Mouse (Mus musculus) ES-Bruce4 (cell line): Measurements from ENCODE around the gene Nudt8. TPM values are rescaled to one million over a fixed set of nuclear protein-coding genes. Genes with fewer than 3 reads are reported as not detected.
A peak's percentile ranks its signal among the peaks of the same experiment; 100 is the strongest.
"Not testable (repeated sequence)": the region's sequence is repeated elsewhere in the genome, so short reads cannot be mapped to it uniquely, and the experiment has no call there.

Experiments used
- H3K27ac ChIP-seq: 2 replicates; pipeline ENCODE4 v1.5.1; 2012; ENCODE audit warnings: low read length, inconsistent platforms; ENCODE audit not compliant: insufficient read depth
- H3K27me3 ChIP-seq: 2 replicates; pipeline ENCODE4 v1.6.1; 2012; ENCODE audit warnings: mild to moderate bottlenecking, low read length, inconsistent platforms; ENCODE audit not compliant: control insufficient read depth, poor library complexity, insufficient read depth, severe bottlenecking
- H3K36me3 ChIP-seq: 2 replicates; pipeline ENCODE4 v1.6.1; 2012; ENCODE audit warnings: inconsistent platforms, mild to moderate bottlenecking, low read length, moderate library complexity; ENCODE audit not compliant: control insufficient read depth, poor library complexity, insufficient read depth, severe bottlenecking
- H3K4me1 ChIP-seq: one replicate; pipeline ENCODE4 v1.8.1; 2011; ENCODE audit warnings: low read length; ENCODE audit not compliant: control insufficient read depth, insufficient read depth
- H3K4me3 ChIP-seq: 2 replicates; pipeline ENCODE4 v1.5.1; 2011; ENCODE audit warnings: low read depth, mild to moderate bottlenecking, low read length
- H3K9ac ChIP-seq: 2 replicates; pipeline ENCODE4 v1.6.1; 2012; ENCODE audit warnings: low read depth, mild to moderate bottlenecking, inconsistent platforms; ENCODE audit not compliant: poor library complexity, severe bottlenecking
- H3K9me3 ChIP-seq: replicated peaks from 2 replicates; pipeline ENCODE4 v1.6.1; 2012; ENCODE audit warnings: mild to moderate bottlenecking, low read length, inconsistent platforms; ENCODE audit not compliant: control insufficient read depth, poor library complexity, insufficient read depth, severe bottlenecking
- CTCF ChIP-seq: IDR thresholded peaks from one replicate; pipeline ENCODE4 v1.8.1; 2011; ENCODE audit warnings: low read depth, low read length
- EP300 ChIP-seq: IDR thresholded peaks from 2 replicates; pipeline ENCODE4 v1.6.1; 2011; ENCODE audit warnings: low read depth, low read length; ENCODE audit not compliant: insufficient read depth
- POLR2A ChIP-seq: IDR thresholded peaks from one replicate; pipeline ENCODE4 v1.8.1; 2011; ENCODE audit warnings: low read length; ENCODE audit not compliant: insufficient read depth
- polyA plus RNA-seq: library from polyadenylated mRNA; stranded (reverse); fragments of >200 nt; gene quantifications from 2 replicates; pipeline ENCODE4 v1.2.4, GENCODE M21; 2011; ENCODE audit warnings: low read depth; ENCODE audit not compliant: missing spikeins, insufficient read depth, insufficient read length

Gene Nudt8
- polyA plus RNA-seq, 1 experiment = 17.3 TPM

- Histone ChIP-seq H3K9me3 (no peaks in the 10 kb centered on the region), H3K4me1 (no peaks in the 10 kb centered on the region)
Observed at GRCm38 (mm10) chr19:3966330-3967075, 33.9 kb upstream of the Nudt8 start.

GRCm38 (mm10) chr19:3967258-3967657 is 33.1 kb upstream of the Nudt8 start:
- H3K4me1 ChIP-seq = no peaks in the 10 kb centered on the region
- H3K27me3 ChIP-seq = no peaks in the 10 kb centered on the region
- no peaks in the 10 kb centered on the region for H3K36me3 ChIP-seq
- H3K4me3 ChIP-seq = no peak overlapping the region
- H3K27ac ChIP-seq = no peak overlapping the region
- no peaks in the 10 kb centered on the region for H3K9me3 ChIP-seq
- no peak overlapping the region for H3K9ac ChIP-seq
- TF ChIP-seq POLR2A = no peak
- no peak for TF ChIP-seq EP300
- TF ChIP-seq CTCF = no peak

More at GRCm38 (mm10) chr19:3966330-3967075, 33.9 kb upstream of the Nudt8 start:
- H3K4me3 ChIP-seq = no peak overlapping the region
- no peak for TF ChIP-seq EP300
- TF ChIP-seq CTCF = peak; percentile 9
- H3K36me3 ChIP-seq = no peaks in the 10 kb centered on the region
- no peaks in the 10 kb centered on the region for H3K27me3 ChIP-seq
- no peak overlapping the region for H3K9ac ChIP-seq
- H3K27ac ChIP-seq = no peak overlapping the region

GRCm38 (mm10) chr19:3972229-3972628 is 28.2 kb upstream of the Nudt8 start, which contains the start of gene Aldh3b2:
Gene Aldh3b2 (plus strand): TSS chr19:3972328.
- TF ChIP-seq POLR2A (no peak), CTCF (no peak), EP300 (0 out of 2 replicates have a peak, but pooled peaks have one; percentile 4)
- H3K4me3 ChIP-seq = no peak within 1 kb of the TSS
- no peak within 1 kb of the TSS for H3K27ac ChIP-seq
- H3K9ac ChIP-seq = no peak within 1 kb of the TSS
- no peaks in the 10 kb centered on the region for H3K4me1 ChIP-seq
- H3K9me3 ChIP-seq = no peaks in the 10 kb centered on the region
- no peaks in the 10 kb centered on the region for H3K27me3 ChIP-seq
- no peaks in the 10 kb centered on the region for H3K36me3 ChIP-seq

- not testable (repeated sequence) for H3K9me3 ChIP-seq, H3K4me3 ChIP-seq, H3K36me3 ChIP-seq, H3K4me1 ChIP-seq, H3K27ac ChIP-seq, H3K27me3 ChIP-seq, H3K9ac ChIP-seq
Observed at GRCm38 (mm10) chr19:3974608-3975007, 25.8 kb upstream of the Nudt8 start.

- Histone ChIP-seq H3K4me3 (no peak overlapping the region), H3K9me3 (no peaks in the 10 kb centered on the region)
- no peak for TF ChIP-seq EP300
- no peak for TF ChIP-seq CTCF
- no peak for TF ChIP-seq POLR2A
Observed at GRCm38 (mm10) chr19:3975866-3976265, 24.5 kb upstream of the Nudt8 start.

GRCm38 (mm10) chr19:3980309-3980708 is 20.1 kb upstream of the Nudt8 start:
- peaks cover 2% of the 10 kb centered on the region for H3K4me1 ChIP-seq
- H3K27ac ChIP-seq = no peak overlapping the region
- H3K9ac ChIP-seq = no peak overlapping the region
- peak; percentile 51 for TF ChIP-seq CTCF
- no peak for TF ChIP-seq EP300
- no peak overlapping the region for H3K4me3 ChIP-seq
- no peaks in the 10 kb centered on the region for H3K36me3 ChIP-seq
- H3K9me3 ChIP-seq = no peaks in the 10 kb centered on the region
- H3K27me3 ChIP-seq = no peaks in the 10 kb centered on the region

More at GRCm38 (mm10) chr19:3975866-3976265, 24.5 kb upstream of the Nudt8 start:
- no peak overlapping the region for H3K9ac ChIP-seq
- H3K27ac ChIP-seq = no peak overlapping the region
- no peaks in the 10 kb centered on the region for H3K4me1 ChIP-seq
- no peaks in the 10 kb centered on the region for H3K36me3 ChIP-seq
- H3K27me3 ChIP-seq = no peaks in the 10 kb centered on the region
